Mouse (Mus musculus) intestine, postnatal 0 days (tissue): ENCODE results near the gene Cep131. TPM values are rescaled to one million over a fixed set of nuclear protein-coding genes. Genes with fewer than 3 reads are reported as not detected.

Source experiments
- ATAC-seq: fragments of 200-750 bp; cut with Nextera tagmentation; 2 replicates; pipeline ENCODE4 v1.8.0; 2017; ENCODE audit warnings: mild to moderate bottlenecking, moderate TSS enrichment, moderate library complexity
- H3K27ac ChIP-seq: fragments of 300-500 bp; sonication (generic); 2 replicates; pipeline ENCODE4 v1.5.1; 2014; ENCODE audit warnings: mild to moderate bottlenecking, low read depth, low read length, moderate library complexity
- H3K27me3 ChIP-seq: fragments of 300-500 bp; sonication (generic); replicated peaks from 2 replicates; pipeline ENCODE4 v1.6.1; 2014; ENCODE audit warnings: low read length, mixed read lengths; ENCODE audit not compliant: control insufficient read depth, insufficient read depth
- H3K36me3 ChIP-seq: fragments of 300-500 bp; sonication (generic); 2 replicates; pipeline ENCODE4 v1.6.1; 2014; ENCODE audit warnings: mild to moderate bottlenecking, moderate library complexity; ENCODE audit not compliant: control insufficient read depth, insufficient read depth
- H3K4me1 ChIP-seq: fragments of 300-500 bp; sonication (generic); replicated peaks from 2 replicates; pipeline ENCODE4 v1.6.1; 2014; ENCODE audit warnings: antibody characterized with exemption, low read length, mixed read lengths; ENCODE audit not compliant: control insufficient read depth, insufficient read depth
- H3K4me2 ChIP-seq: fragments of 300-500 bp; sonication (generic); replicated peaks from 2 replicates; pipeline ENCODE4 v1.6.1; 2014; ENCODE audit warnings: low read depth, mild to moderate bottlenecking, moderate library complexity
- H3K4me3 ChIP-seq: fragments of 300-500 bp; sonication (generic); 2 replicates; pipeline ENCODE4 v1.5.1; 2014; ENCODE audit warnings: low read depth, low read length
- H3K9ac ChIP-seq: fragments of 300-500 bp; sonication (generic); 2 replicates; pipeline ENCODE4 v1.6.1; 2014; ENCODE audit warnings: mild to moderate bottlenecking, low read depth, low read length
- H3K9me3 ChIP-seq: fragments of 300-500 bp; sonication (generic); 2 replicates; pipeline ENCODE4 v1.6.1; 2016; ENCODE audit warnings: mixed run types; ENCODE audit not compliant: control insufficient read depth
- CTCF ChIP-seq: sonication (generic); IDR thresholded peaks from 2 replicates; pipeline ENCODE4 v1.5.1; 2016; ENCODE audit warnings: low read depth, mild to moderate bottlenecking, control low read depth, antibody characterized with exemption, moderate library complexity
- WGBS: fragments of 180-500 bp; shearing (Covaris S2); extraction: QIAGEN DNeasy Blood & Tissue Kit; methylation state at CpG from one replicate; pipeline ENCODE4 v1.1.7; 2014; 5-methylcytosine and 5-hydroxymethylcytosine counted together
- polyA plus RNA-seq: library from polyadenylated mRNA; unstranded; fragments of >200 nt; fragmentation: Nextera tagmentation; extraction: Ambion mirVana; gene quantifications from 2 replicates; pipeline ENCODE4 v1.2.1, GENCODE M21; 2015

Cep131 gene
- polyA plus RNA-seq, 1 experiment from 2014 or later, result 4.8 TPM

DNA sequence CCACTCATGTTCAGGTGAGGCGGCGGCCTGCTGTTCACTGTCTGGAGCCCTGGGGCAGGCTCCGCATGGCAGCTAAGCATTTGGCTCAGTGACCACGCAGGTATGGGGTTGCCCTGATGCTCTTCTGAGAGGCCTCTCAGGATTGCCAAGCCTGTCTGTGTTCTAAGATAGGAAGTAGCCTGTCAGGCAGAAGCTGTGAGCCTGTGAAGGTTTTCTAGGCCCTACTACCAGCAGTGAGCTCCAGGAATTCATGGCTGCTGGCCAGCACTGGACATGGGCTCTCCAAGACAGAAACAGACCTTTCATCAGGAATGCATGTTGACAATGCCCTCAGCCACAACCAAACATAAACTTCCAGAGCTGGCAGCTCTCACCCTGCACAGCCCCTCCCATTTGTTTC is 25.5 kb upstream of the Cep131 start:
- H3K27ac ChIP-seq, result no peak overlapping the region
- H3K9ac ChIP-seq, result no peak overlapping the region
- no peaks in the 10 kb centered on the region for H3K27me3 ChIP-seq
- no peak for TF ChIP-seq CTCF
- H3K4me2 ChIP-seq, result no peak overlapping the region
- no peak overlapping the region for H3K4me3 ChIP-seq
- ATAC-seq, result no peak
- H3K9me3 ChIP-seq, result no peaks in the 10 kb centered on the region
- peaks cover 78% of the 10 kb centered on the region for H3K36me3 ChIP-seq
- no peaks in the 10 kb centered on the region for H3K4me1 ChIP-seq
- WGBS, result 89% methylated on average over 4 of the region's 4 CpGs

DNA sequence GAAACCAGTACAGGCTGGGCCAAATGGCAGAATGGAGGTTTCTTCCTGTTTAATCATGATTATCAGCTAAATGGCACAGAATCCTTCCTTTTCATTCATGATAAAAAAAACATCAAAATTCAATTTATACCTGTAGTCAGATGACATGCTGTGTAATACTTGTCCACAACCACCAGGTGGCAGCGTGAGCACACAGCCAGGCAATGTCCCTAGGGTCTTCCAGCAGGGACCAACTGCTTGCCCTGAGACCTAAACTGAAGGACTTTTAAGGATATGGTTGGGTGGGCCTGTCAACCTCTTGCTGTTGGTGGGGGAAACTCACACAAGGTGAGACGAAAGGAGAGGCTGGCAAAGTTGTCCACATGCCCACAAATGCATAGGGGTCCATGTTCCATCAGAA is 24.4 kb upstream of the Cep131 start:
- no peaks in the 10 kb centered on the region for H3K27me3 ChIP-seq
- H3K4me3 ChIP-seq, result no peak overlapping the region
- H3K27ac ChIP-seq, result no peak overlapping the region
- peak; percentile 96 for TF ChIP-seq CTCF
- no peak overlapping the region for H3K4me2 ChIP-seq
- ATAC-seq, result no peak
- H3K9me3 ChIP-seq, result no peaks in the 10 kb centered on the region
- H3K9ac ChIP-seq, result no peak overlapping the region
- no peaks in the 10 kb centered on the region for H3K4me1 ChIP-seq
- peaks cover 77% of the 10 kb centered on the region for H3K36me3 ChIP-seq
- 5% methylated on average over 2 of the region's 2 CpGs for WGBS

DNA sequence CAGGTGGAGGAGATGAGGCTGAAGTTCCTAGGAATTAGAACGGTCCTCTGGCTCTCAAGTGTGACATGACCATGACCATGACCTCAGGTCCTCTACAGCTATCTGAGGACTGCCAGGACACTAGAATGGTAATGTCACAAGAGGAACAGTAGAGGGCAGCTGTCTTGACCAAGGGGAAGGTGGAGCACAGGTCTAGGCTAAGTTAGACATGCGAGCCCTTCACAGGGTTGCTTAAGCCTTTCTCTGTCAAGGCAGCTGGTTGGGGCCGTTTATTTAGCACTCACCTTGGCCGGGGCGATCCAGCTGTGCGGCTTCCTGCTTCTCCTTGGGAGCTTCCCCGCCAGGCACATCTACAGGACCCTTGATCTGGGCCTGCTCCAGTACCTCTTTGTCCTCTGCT is 23.9 kb upstream of the Cep131 start:
- TF ChIP-seq CTCF, result peak; percentile 63
- ATAC-seq, result no peak
- Histone ChIP-seq H3K4me1 (no peaks in the 10 kb centered on the region), H3K9ac (no peak overlapping the region), H3K27me3 (no peaks in the 10 kb centered on the region), H3K9me3 (no peaks in the 10 kb centered on the region), H3K4me2 (no peak overlapping the region), H3K27ac (no peak overlapping the region), H3K4me3 (no peak overlapping the region), H3K36me3 (peaks cover 77% of the 10 kb centered on the region)
- WGBS, result 69% methylated on average over 7 of the region's 7 CpGs

DNA sequence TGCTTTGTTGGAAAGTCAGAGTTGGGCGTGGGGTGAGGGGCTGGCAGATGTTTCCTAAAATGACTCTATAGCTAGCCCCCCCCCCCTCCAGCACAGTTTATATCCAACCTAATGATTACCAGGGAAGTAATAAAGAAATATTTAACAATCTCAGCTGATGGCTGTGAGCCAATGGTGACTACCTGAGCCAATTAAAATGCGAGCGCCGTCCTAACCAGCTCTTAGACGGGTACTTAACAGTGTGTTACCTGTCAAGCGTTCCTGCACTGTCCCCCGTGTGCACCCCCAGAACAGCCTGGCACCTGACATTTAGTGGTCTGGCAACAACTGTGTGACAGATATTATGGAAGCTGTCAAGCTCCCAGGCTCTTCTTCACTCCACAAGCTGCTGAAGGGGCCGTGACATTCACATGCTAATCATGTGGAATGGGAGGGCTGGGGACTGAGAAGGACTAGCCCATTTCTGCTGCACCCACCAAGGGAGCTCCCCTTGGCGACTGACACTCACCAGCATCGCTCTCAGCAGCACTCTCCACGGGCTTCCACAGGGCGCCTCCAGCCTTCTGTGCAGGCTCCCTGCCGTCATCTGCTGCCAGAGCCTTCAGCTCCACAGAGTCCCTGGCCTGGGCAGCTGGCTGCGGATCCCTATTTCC is 23.1 kb upstream of the Cep131 start:
- no peak for TF ChIP-seq CTCF
- no peak overlapping the region for H3K4me2 ChIP-seq
- no peaks in the 10 kb centered on the region for H3K4me1 ChIP-seq
- no peaks in the 10 kb centered on the region for H3K27me3 ChIP-seq
- 64% methylated on average over 14 of the region's 14 CpGs for WGBS
- peaks cover 77% of the 10 kb centered on the region for H3K36me3 ChIP-seq
- no peaks in the 10 kb centered on the region for H3K9me3 ChIP-seq
- H3K9ac ChIP-seq, result no peak overlapping the region
- H3K4me3 ChIP-seq, result no peak overlapping the region
- no peak overlapping the region for H3K27ac ChIP-seq
- no peak; the same call in 1 of the 2 replicates for ATAC-seq

- H3K27me3 ChIP-seq, result no peaks in the 10 kb centered on the region
- no peak for TF ChIP-seq CTCF
- no peak overlapping the region for H3K4me3 ChIP-seq
- H3K4me1 ChIP-seq, result no peaks in the 10 kb centered on the region
- H3K27ac ChIP-seq, result no peak overlapping the region
- H3K9ac ChIP-seq, result no peak overlapping the region
- H3K9me3 ChIP-seq, result no peaks in the 10 kb centered on the region
- no peak overlapping the region for H3K4me2 ChIP-seq
- 79% methylated on average over 9 of the region's 9 CpGs for WGBS
- no peak for ATAC-seq
- peaks cover 71% of the 10 kb centered on the region for H3K36me3 ChIP-seq
Observed at GRCm38 (mm10) chr11:120107796-120108195, 21.2 kb upstream of the Cep131 start.

GRCm38 (mm10) chr11:120107026-120107425 is 20.4 kb upstream of the Cep131 start:
- no peak overlapping the region for H3K27ac ChIP-seq
- no peak overlapping the region for H3K4me3 ChIP-seq
- H3K36me3 ChIP-seq, result peaks cover 65% of the 10 kb centered on the region
- no peak overlapping the region for H3K4me2 ChIP-seq
- H3K9me3 ChIP-seq, result no peaks in the 10 kb centered on the region
- no peaks in the 10 kb centered on the region for H3K27me3 ChIP-seq
- no peak for ATAC-seq
- no peak overlapping the region for H3K9ac ChIP-seq
- H3K4me1 ChIP-seq, result no peaks in the 10 kb centered on the region
- TF ChIP-seq CTCF, result no peak
- WGBS, result 42% methylated on average over 2 of the region's 2 CpGs

GRCm38 (mm10) chr11:120103431-120103997 is 16.9 kb upstream of the Cep131 start:
- Histone ChIP-seq H3K9ac (no peak overlapping the region), H3K9me3 (no peaks in the 10 kb centered on the region), H3K27me3 (no peaks in the 10 kb centered on the region), H3K36me3 (peaks cover 45% of the 10 kb centered on the region), H3K4me3 (no peak overlapping the region), H3K27ac (no peak overlapping the region), H3K4me2 (no peak overlapping the region), H3K4me1 (0 out of 2 replicates have a peak, but pooled peaks cover 4% of the 10 kb centered on the region)
- WGBS, result 54% methylated on average over 3 of the region's 3 CpGs
- no peak for TF ChIP-seq CTCF
- ATAC-seq, result no peak
